Comparison of ENCODE assay signal across 8 mouse cellular contexts in genomic region chr5:114822796-114823688, GRCm38 (mm10). TPM values are rescaled to one million over a fixed set of nuclear protein-coding genes. Genes with fewer than 3 reads are reported as not detected.
DNase-seq lines count a peak whose midpoint lies in the region; ATAC-seq and TF ChIP-seq lines count a peak whose summit lies in the region.

Gene 1500011B03Rik (minus strand): TSS chr5:114823468.

- H3K27ac ChIP-seq in forebrain, embryonic 14.5 days (ENCODE audit: low read depth, low read length): peak within 1 kb of the TSS; percentile 78
- peak within 1 kb of the TSS; percentile 79 for H3K27ac ChIP-seq in layer of hippocampus, adult 2 months
- H3K27ac ChIP-seq in lung, embryonic 14.5 days (ENCODE audit: low read depth): peak within 1 kb of the TSS; percentile 67

- peak within 1 kb of the TSS; percentile 81 for H3K9ac ChIP-seq in forebrain, embryonic 14.5 days (ENCODE audit: low read length)
- peak within 1 kb of the TSS; percentile 67 for H3K9ac ChIP-seq in lung, embryonic 14.5 days

- no peaks in the 10 kb centered on the region for H3K4me1 ChIP-seq in forebrain, embryonic 14.5 days (ENCODE audit: control insufficient read depth, insufficient read depth, low read length)
- H3K4me1 ChIP-seq in lung, embryonic 14.5 days (ENCODE audit: insufficient read depth): peaks cover 3% of the 10 kb centered on the region; the same call in 1 of the 2 replicates

- ATAC-seq in forebrain, embryonic 14.5 days: peak; percentile 92
- peak; percentile 87 for ATAC-seq in lung, embryonic 14.5 days (ENCODE audit: insufficient read depth)
- peak; percentile 47 for ATAC-seq in neutrophil, adult 5-6 weeks (ENCODE audit: extremely low read depth, insufficient number of reproducible peaks, low FRiP score, poor library complexity, severe bottlenecking)

- H3K27me3 ChIP-seq in forebrain, embryonic 14.5 days (replicated peaks; ENCODE audit: control insufficient read depth, insufficient read depth, low read length): no peaks in the 10 kb centered on the region
- H3K27me3 ChIP-seq in lung, embryonic 14.5 days (ENCODE audit: insufficient read depth, low read length): no peaks in the 10 kb centered on the region

- intact Hi-C loops in heart, postnatal 36 days (cut with DNase I): no loop called here

- H3K9me3 ChIP-seq in forebrain, embryonic 14.5 days (replicated peaks; ENCODE audit: control insufficient read depth, low read length): no peaks in the 10 kb centered on the region
- peaks cover 4% of the 10 kb centered on the region; the same call in 1 of the 2 replicates for H3K9me3 ChIP-seq in lung, embryonic 14.5 days (ENCODE audit: low read depth, low read length)

- no peaks in the 10 kb centered on the region for H3K36me3 ChIP-seq in forebrain, embryonic 14.5 days (ENCODE audit: control insufficient read depth, insufficient read depth, low read length)
- H3K36me3 ChIP-seq in lung, embryonic 14.5 days (ENCODE audit: insufficient read depth): no peaks in the 10 kb centered on the region

- peak within 1 kb of the TSS; percentile 52 for H3K4me2 ChIP-seq in forebrain, embryonic 14.5 days (ENCODE audit: low read length)
- peak within 1 kb of the TSS; percentile 63 for H3K4me2 ChIP-seq in lung, embryonic 14.5 days

- no peak for TF ChIP-seq CTCF in layer of hippocampus, adult 2 months (conservative IDR thresholded peaks at IDR 0.05)
- TF ChIP-seq CTCF in lung, embryonic 14.5 days (IDR thresholded peaks at IDR 0.05; ENCODE audit: low read depth): no peak

- peak within 1 kb of the TSS; percentile 65 for H3K4me3 ChIP-seq in forebrain, embryonic 14.5 days (ENCODE audit: low read depth, low read length)
- H3K4me3 ChIP-seq in layer of hippocampus, adult 2 months: peak within 1 kb of the TSS; percentile 66
- peak within 1 kb of the TSS; percentile 67 for H3K4me3 ChIP-seq in lung, embryonic 14.5 days (ENCODE audit: low read depth, low read length)

- WGBS in forebrain, embryonic 14.5 days: 8% methylated on average over 53 of the region's 53 CpGs
- WGBS in lung, embryonic 14.5 days: 7% methylated on average over 53 of the region's 53 CpGs

- peak; percentile 86 for DNase-seq in ES-CJ7 (ENCODE audit: low read depth, low spot score)
- peak; percentile 72 for DNase-seq in cerebellum, adult 11-12 months
- DNase-seq in forebrain, embryonic 14.5 days (ENCODE audit: low spot score): peak; percentile 94
- peak; percentile 66 to 70 for DNase-seq in heart, postnatal 36 days
- DNase-seq in layer of hippocampus, adult 2 months (ENCODE audit: low spot score in 2 of 2): peak; percentile 81 to 85
- DNase-seq in lung, embryonic 14.5 days: peak; percentile 92
- peak; percentile 81 for DNase-seq in testis, postnatal 14 days (ENCODE audit: low spot score)

RNA-seq across cellular contexts. Expression of gene 1500011B03Rik, which starts in this region (rescaled TPM):
- polyA plus RNA-seq in forebrain, embryonic 14.5 days (2014; fragmentation: Nextera tagmentation; extraction: Ambion mirVana): 255 and 273 TPM in 2 replicates
- total RNA-seq in heart, postnatal 36 days (2021): 1 to 10 TPM; 5.2 to 5.9 TPM
- total RNA-seq in layer of hippocampus, adult 2 months (2021): 100 to 1,000 TPM; 136 to 154 TPM
- polyA plus RNA-seq in lung, embryonic 14.5 days (2014; fragmentation: Nextera tagmentation; extraction: Ambion mirVana): 86.4 and 88.6 TPM in 2 replicates
- total RNA-seq in neutrophil, adult 5-6 weeks (2017): 29.0 and 41.8 TPM in 2 replicates

Comparison
In these comparisons a context has a peak if more than half of its experiments do, and no peak if none do; other contexts are left out.
1. Peak in every context shown above with its lines: DNase-seq, ATAC-seq, H3K4me3 ChIP-seq and H3K27ac ChIP-seq.